Mouse (Mus musculus) erythroblast, embryonic 14.5 days (primary cell): ENCODE results near the gene Pcdh8. TPM values are rescaled to one million over a fixed set of nuclear protein-coding genes. Genes with fewer than 3 reads are reported as not detected.

Experiments used
- H3K27me3 ChIP-seq: 2 replicates; pipeline ENCODE4 v1.6.1; 2012; ENCODE audit warnings: inconsistent platforms; ENCODE audit not compliant: control insufficient read depth
- H3K36me3 ChIP-seq: 2 replicates; pipeline ENCODE4 v1.6.1; 2012; ENCODE audit warnings: mild to moderate bottlenecking, inconsistent platforms; ENCODE audit not compliant: control insufficient read depth
- H3K4me1 ChIP-seq: 2 replicates; pipeline ENCODE4 v1.6.1; 2012; ENCODE audit warnings: inconsistent platforms; ENCODE audit not compliant: control insufficient read depth
- H3K4me3 ChIP-seq: replicated peaks from 2 replicates; pipeline ENCODE3; 2012; ENCODE audit warnings: moderate library complexity, mild to moderate bottlenecking, inconsistent platforms
- H3K9me3 ChIP-seq: 2 replicates; pipeline ENCODE4 v1.6.1; 2012; ENCODE audit warnings: low read length, inconsistent platforms, mixed read lengths; ENCODE audit not compliant: control insufficient read depth
- GATA1 ChIP-seq: IDR thresholded peaks from 2 replicates; pipeline ENCODE4 v1.6.1; 2012; ENCODE audit warnings: low read length, inconsistent platforms, mixed read lengths
- TAL1 ChIP-seq: IDR thresholded peaks from 3 replicates; pipeline ENCODE4 v1.6.1; 2012; ENCODE audit warnings: low read length, inconsistent platforms, mixed read lengths
- polyA plus RNA-seq: library from polyadenylated mRNA; stranded (reverse); fragments of >175 nt; gene quantifications from 2 replicates; pipeline ENCODE4 v1.2.3, GENCODE M21; 2012

Pcdh8 gene
- polyA plus RNA-seq, 1 experiment, result not detected

DNA sequence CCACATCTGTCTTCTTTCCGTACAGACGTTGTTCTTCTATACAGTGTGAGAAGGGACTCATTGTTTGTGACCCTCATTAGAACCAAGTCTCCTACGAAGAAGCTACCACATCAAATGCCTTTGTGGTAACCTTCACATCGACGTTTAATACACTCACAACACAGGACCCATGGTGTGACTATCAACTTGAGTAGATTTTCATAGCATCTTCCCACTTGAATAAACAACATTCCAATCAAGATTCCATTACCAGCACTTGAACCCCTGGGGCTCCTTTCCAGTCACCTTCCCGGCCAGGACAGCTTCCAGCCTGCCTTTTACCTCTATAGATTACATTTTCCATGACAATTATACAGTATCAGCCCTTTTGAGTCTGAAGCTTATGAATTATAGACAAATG, 42.3 kb downstream of the Pcdh8 start:
- H3K27me3 ChIP-seq, result no peaks in the 10 kb centered on the region
- no peak for TF ChIP-seq TAL1
- no peak for TF ChIP-seq GATA1
- no peak overlapping the region for H3K4me3 ChIP-seq
- no peaks in the 10 kb centered on the region for H3K36me3 ChIP-seq
- no peaks in the 10 kb centered on the region for H3K4me1 ChIP-seq
- no peaks in the 10 kb centered on the region for H3K9me3 ChIP-seq

DNA sequence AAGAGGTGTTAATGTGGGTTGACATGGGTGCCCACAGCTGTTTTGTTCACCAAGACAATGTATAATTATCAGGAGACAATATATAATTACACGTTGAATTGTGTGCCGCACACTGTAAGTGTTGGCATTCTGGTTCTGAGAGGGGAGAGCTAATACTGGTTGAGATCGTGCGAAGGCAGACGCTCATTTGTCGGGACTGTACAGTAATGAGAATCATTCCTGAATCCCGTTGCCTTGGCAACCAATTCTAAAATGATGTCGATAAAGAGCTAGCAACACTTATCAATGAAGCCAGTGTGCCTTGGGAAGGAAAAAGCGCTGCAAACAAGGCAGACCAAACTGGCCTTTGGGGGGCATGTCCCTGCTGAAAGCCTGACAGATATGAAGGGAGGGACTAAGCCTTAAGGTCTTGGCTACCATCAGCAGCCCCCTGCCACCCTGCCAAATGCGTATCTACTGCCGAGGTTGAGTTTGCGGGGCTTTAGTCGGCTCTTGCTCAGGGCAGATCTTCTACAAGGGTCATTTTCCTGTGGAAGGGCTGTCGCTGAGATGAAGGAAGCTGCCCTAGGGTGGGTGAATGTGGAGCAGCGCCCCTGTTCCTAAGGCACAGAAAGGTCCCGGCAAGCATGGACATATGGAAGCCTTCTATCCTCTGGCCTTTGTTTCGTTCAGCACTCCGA, 47.0 kb downstream of the Pcdh8 start:
- no peak overlapping the region for H3K4me3 ChIP-seq
- H3K27me3 ChIP-seq, result no peaks in the 10 kb centered on the region
- no peaks in the 10 kb centered on the region for H3K9me3 ChIP-seq
- no peaks in the 10 kb centered on the region for H3K4me1 ChIP-seq
- no peaks in the 10 kb centered on the region for H3K36me3 ChIP-seq
- TF ChIP-seq TAL1 (no peak), GATA1 (no peak)

DNA sequence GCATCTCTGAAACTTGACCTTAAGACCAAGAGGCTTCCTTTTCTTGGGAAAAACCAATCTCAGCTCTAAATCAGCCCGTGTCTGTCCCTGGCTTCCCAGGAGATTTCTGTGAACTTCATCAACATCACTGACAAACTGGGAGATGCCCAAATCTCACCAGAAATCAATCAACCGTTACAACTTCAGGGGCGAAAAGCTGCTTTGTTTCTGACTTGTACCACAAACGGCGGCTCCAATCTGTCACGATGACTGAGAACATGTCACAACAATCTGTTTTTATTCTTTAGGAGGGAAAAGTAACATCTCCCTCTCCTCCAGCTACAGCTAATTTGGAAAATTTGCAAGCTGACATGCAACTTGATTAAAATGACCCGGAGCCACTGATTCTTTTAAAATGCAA, 48.9 kb downstream of the Pcdh8 start:
- Histone ChIP-seq H3K27me3 (no peaks in the 10 kb centered on the region), H3K4me1 (no peaks in the 10 kb centered on the region), H3K9me3 (no peaks in the 10 kb centered on the region), H3K4me3 (no peak overlapping the region), H3K36me3 (no peaks in the 10 kb centered on the region)
- TF ChIP-seq TAL1 (no peak), GATA1 (no peak)

Other genes starting within 250 kb of the Pcdh8 start
- 0.12 and 0.28 TPM in 2 replicates for gene Sugt1, start 183.6 kb downstream of the Pcdh8 start, polyA plus RNA-seq
- gene Cnmd, start 109.1 kb downstream of the Pcdh8 start, polyA plus RNA-seq, result not detected in 2 replicates
- gene Olfm4, start 212.8 kb upstream of the Pcdh8 start, polyA plus RNA-seq, result not detected in 2 replicates